Mouse (Mus musculus): ENCODE results near the gene Olfr855.

The Olfr855 gene

GRCm38 (mm10) chr9:19582317-19582716 lies at the start of gene Olfr855:
Gene Olfr855, plus strand, starts transcription at chr9:19582617.
- no peak for DNase-seq

GRCm38 (mm10) chr9:19540976-19541375 lies 41.4 kb upstream of the Olfr855 start, which contains the start of gene Olfr853:
Gene Olfr853, minus strand, starts transcription at chr9:19541076.
- no peak for DNase-seq

GRCm38 (mm10) chr9:19567282-19567681 lies 15.1 kb upstream of the Olfr855 start, which contains the start of gene Olfr854:
Gene Olfr854, minus strand, starts transcription at chr9:19567382.
- no peak for DNase-seq

GRCm38 (mm10) chr9:19621297-19621696 lies 38.9 kb downstream of the Olfr855 start:
- DNase-seq = no peak

- DNase-seq = peak; percentile 86
Observed at GRCm38 (mm10) chr9:19621843-19622822, 39.7 kb downstream of the Olfr855 start, which contains the start of gene Zfp317. Gene Zfp317, plus strand, starts transcription at chr9:19622102.

GRCm38 (mm10) chr9:19629574-19629973 lies 47.2 kb downstream of the Olfr855 start:
- no peak for DNase-seq
